Mouse (Mus musculus) A20 (cell line): Measurements from ENCODE around the gene Zfc3h1.

Experiments
- DNase-seq: peaks from one replicate; pipeline ENCODE4 v3.0.0-alpha.2; 2011; ENCODE audit warnings: low read depth, low spot score

Gene Zfc3h1

DNA sequence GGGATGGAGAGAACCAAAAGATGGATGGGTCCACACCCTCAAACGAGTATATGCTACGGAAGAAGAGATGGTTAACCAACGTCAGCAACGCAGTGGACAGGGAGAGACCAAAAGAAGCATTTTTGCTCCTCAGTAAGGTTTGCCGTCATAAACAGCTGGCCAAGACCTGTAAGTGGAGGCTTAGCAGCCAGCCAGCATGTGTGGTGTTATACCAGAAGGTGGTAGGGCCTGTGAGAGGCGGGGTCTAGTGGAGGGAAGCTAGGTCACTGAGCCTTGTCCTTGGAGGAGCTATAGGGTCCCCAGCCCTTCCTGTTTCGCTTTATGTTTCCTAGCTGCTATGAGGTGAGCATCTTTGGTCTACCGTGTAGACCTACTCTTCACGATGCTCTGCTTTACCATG, 91.7 kb downstream of the Zfc3h1 start:
- no peak for DNase-seq

DNA sequence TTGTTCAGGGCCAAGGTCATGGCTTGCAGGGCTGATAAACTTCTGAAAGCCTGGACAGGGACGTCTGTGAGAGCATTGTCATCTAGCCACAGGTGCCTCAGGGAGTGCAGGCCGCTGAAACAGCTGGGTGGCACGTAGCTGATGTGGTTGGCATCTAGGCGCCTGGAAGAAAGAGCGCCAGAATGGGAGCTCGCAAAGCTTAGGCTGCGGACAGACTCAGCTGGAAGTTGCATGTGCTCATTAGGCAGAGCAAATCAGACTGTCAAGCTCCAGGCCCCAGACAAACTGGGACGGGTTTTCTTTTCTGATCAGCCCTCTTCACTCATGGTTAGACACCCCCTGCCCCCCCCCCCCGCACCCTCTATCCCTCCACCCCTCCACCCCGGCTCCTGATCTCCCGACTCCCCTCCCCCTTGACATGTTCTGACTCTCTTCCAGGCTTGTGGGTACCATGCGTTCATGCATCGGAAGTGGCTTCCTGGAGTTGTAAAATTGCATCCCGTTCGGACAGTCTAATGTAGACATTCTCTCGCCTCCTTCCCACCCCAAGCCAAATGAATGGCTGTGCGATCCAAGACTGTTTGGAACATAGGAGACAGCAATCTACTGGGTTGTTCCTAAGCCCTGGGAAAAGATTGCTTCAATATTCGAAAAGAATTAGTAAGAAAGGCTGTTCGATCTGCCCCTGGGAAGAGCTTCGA, 93.8 kb downstream of the Zfc3h1 start:
- DNase-seq = no peak
